Mouse (Mus musculus): ENCODE measurements at regions not wholly inside any gene's neighbourhood (a gene's known extent, or its start where the extent isn't known, plus 50 kb on each side); places are given as distances from the start of the nearest gene placed in this dataset.

DNA sequence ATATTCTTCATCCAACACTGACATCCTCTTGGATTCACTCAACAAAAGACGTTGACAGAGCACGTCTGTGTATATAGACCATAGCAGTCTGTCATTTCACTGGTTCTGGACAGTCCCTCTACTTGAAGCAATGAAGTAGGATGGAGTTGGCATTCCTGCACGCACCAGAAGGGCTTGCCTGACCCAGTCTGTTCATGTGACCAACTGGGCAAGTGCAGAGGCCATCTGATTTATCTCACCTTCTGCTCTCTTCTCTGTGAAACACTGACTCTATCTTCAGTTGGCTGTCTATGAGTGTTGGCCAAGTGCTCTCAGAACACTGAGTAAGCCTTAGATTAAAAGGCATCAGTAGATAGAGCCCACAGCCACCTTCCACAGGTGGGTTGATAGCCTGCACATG, 310.7 kb downstream of the Rnf144a start:
- TF ChIP-seq CTCF (IDR thresholded peaks at IDR 0.05; ENCODE audit: low read depth) (no peak), EP300 (optimal IDR thresholded peaks at IDR 0.05) (no peak)

Data from stomach, postnatal 0 days (tissue).